Mouse (Mus musculus) Patski (cell line): ENCODE measurements around the gene Agbl3. TPM values are rescaled to one million over a fixed set of nuclear protein-coding genes. Genes with fewer than 3 reads are reported as not detected.

ENCODE experiments used
- ATAC-seq: fragments of 100-300 bp; one replicate; pipeline ENCODE4 v1.8.0; 2021
- CTCF ChIA-PET: fragments of 350-600 bp; sonication (Branson Sonifier 250); formaldehyde crosslinking; loops from one replicate; lab custom pipeline; 2022; ENCODE audit warnings: inconsistent platforms; lab: Charles Lee
- POLR2A ChIA-PET: fragments of 350-600 bp; sonication (Branson Sonifier 250); formaldehyde crosslinking; loops from one replicate; lab custom pipeline; 2022; ENCODE audit warnings: antibody characterized with exemption, inconsistent platforms; lab: Charles Lee
- DNase-seq: peaks from one replicate; pipeline ENCODE4 v3.0.0-alpha.2; 2011; ENCODE audit warnings: low read depth, low spot score
- H3K27me3 ChIP-seq: fragments of 371-371 bp; one replicate; pipeline ENCODE4 v1.5.1; 2021
- CTCF ChIP-seq: fragments of 100-300 bp; IDR thresholded peaks from one replicate; pipeline ENCODE4 v1.5.1; 2021
- in situ Hi-C: fragments of 300-500 bp; cut with MboI; formaldehyde crosslinking; loops from 3 replicates; pipeline ENCODE4 v1.11.1; 2018; ENCODE audit warnings: low pct_unique_long_range_greater_than_20kb, mixed read lengths
- polyA plus RNA-seq: library from polyadenylated mRNA; unstranded; gene quantifications from one replicate; pipeline ENCODE4 v1.2.3, GENCODE M21; 2021

Agbl3 gene
- polyA plus RNA-seq, 1 experiment from 2014 or later: 8.5 TPM

DNA sequence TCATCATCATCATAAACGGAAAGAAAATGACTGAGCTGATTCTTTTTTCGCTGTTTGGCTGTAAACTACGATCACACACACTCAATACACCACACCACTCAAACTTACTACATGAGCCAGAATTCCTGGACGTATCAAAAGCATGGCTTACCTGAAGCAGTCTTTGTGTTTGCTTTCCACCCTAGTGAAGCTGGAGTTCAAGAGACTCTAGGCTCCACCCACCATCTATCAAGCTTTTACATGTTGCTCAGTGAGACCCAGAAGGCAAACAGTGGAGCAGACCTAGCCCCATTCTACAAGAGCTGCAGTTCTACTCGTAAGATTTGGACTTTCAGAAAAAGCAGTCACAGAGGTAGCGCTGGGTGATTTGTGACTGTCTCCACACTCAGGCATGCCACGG, 122.3 kb downstream of the Agbl3 start:
- no peak for TF ChIP-seq CTCF
- no peaks in the 10 kb centered on the region for H3K27me3 ChIP-seq
- in situ Hi-C loops: no loop called here
- ChIA-PET CTCF (interaction anchor here (1.0 to 1.1 kb wide), 3 partner anchors 22 to 38 kb away, joined by 3 read pairs; no protein-coding TSS in a partner anchor), POLR2A (no interaction called here)
- ATAC-seq (no peak), DNase-seq (no peak)

- no peaks in the 10 kb centered on the region for H3K27me3 ChIP-seq
- ChIA-PET CTCF (interaction anchor here (1.1 kb wide), 2 partner anchors 23 to 34 kb away, joined by 3 read pairs; no protein-coding TSS in a partner anchor), POLR2A (no interaction called here)
- in situ Hi-C loops: no loop called here
- DNase-seq (no peak), ATAC-seq (no peak)
- TF ChIP-seq CTCF: no peak
Measured at GRCm38 (mm10) chr6:34903441-34903840, 123.2 kb downstream of the Agbl3 start.

DNA sequence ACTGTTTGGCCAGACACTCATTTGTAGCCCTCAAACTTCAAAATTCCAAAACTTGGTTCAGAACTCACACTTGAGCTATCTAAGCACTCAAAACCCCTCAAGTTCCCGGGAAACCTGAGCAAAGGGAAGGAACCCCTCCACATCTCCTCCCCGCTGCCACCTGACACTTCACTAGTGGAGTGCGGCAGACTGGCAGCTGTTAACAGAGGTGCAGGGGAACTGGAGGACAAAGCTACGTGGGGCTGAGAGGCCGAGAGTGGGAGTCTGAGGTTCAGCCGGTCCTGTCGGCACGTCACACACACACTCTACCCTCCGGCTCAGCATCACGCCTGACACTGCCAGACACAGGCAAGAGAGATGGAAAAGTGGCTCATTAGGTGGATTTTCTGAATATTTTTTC, 123.6 kb downstream of the Agbl3 start:
- H3K27me3 ChIP-seq: no peaks in the 10 kb centered on the region
- ATAC-seq: no peak
- DNase-seq: no peak
- ChIA-PET CTCF (interaction anchor here (1.1 kb wide), 1 partner anchor 9 kb away, joined by 3 read pairs; no protein-coding TSS in a partner anchor), POLR2A (no interaction called here)
- in situ Hi-C loops: no loop called here
- TF ChIP-seq CTCF: no peak

- ATAC-seq: no peak
- no peak for DNase-seq
- POLR2A ChIA-PET: no interaction called here
- H3K27me3 ChIP-seq: no peaks in the 10 kb centered on the region
- in situ Hi-C loops: no loop called here
- TF ChIP-seq CTCF: no peak
- CTCF ChIA-PET: interaction anchor here (1.1 to 2.1 kb wide), 2 partner anchors 9 to 136 kb away, joined by 3 to 4 read pairs; no protein-coding TSS in a partner anchor
Measured at GRCm38 (mm10) chr6:34904361-34904760, 124.1 kb downstream of the Agbl3 start.

DNA sequence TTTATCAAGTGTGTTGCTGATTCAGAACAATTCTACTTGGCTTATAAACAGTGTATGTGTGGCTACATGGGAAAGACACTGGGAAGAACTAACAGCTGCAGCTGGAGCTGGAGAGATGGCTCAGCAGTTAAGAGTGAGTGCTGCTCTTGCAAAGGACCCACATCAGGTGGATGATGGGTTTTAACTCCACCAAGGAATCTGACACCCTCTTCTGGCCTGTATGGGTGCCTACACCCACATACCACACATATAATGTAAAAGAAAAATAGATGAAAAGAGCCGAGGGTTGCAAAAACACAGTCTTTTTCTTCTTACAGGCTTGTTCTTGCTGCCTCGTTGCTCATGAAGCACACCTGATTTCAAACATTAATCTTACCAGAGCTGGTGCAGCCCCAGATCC, 125.9 kb downstream of the Agbl3 start:
- no peak for TF ChIP-seq CTCF
- in situ Hi-C loops: no loop called here
- DNase-seq (no peak), ATAC-seq (no peak)
- POLR2A ChIA-PET: no interaction called here
- H3K27me3 ChIP-seq: no peaks in the 10 kb centered on the region
- CTCF ChIA-PET: interaction anchor here (0.8 to 2.1 kb wide), 4 partner anchors 14 to 138 kb away, joined by 3 to 4 read pairs (median 3); partner anchors contain the start of gene Stra8

- TF ChIP-seq CTCF: no peak
- DNase-seq: no peak
- no peaks in the 10 kb centered on the region for H3K27me3 ChIP-seq
- ChIA-PET CTCF (interaction anchor here (1.2 to 1.6 kb wide), 2 partner anchors 16 to 27 kb away, joined by 3 to 4 read pairs; no protein-coding TSS in a partner anchor), POLR2A (no interaction called here)
- no peak for ATAC-seq
- in situ Hi-C loops: no loop called here
Measured at GRCm38 (mm10) chr6:34906661-34907060, 126.4 kb downstream of the Agbl3 start.

GRCm38 (mm10) chr6:34907121-34907614, 126.9 kb downstream of the Agbl3 start:
- H3K27me3 ChIP-seq: no peaks in the 10 kb centered on the region
- in situ Hi-C loops: no loop called here
- ChIA-PET CTCF (interaction anchor here (1.2 kb wide), 1 partner anchor 15 kb away, joined by 4 read pairs; no protein-coding TSS in a partner anchor), POLR2A (interaction anchor here (1.0 kb wide), 1 partner anchor 53 kb away, joined by 3 read pairs; no protein-coding TSS in a partner anchor)
- no peak for DNase-seq
- ATAC-seq: no peak
- TF ChIP-seq CTCF: no peak

DNA sequence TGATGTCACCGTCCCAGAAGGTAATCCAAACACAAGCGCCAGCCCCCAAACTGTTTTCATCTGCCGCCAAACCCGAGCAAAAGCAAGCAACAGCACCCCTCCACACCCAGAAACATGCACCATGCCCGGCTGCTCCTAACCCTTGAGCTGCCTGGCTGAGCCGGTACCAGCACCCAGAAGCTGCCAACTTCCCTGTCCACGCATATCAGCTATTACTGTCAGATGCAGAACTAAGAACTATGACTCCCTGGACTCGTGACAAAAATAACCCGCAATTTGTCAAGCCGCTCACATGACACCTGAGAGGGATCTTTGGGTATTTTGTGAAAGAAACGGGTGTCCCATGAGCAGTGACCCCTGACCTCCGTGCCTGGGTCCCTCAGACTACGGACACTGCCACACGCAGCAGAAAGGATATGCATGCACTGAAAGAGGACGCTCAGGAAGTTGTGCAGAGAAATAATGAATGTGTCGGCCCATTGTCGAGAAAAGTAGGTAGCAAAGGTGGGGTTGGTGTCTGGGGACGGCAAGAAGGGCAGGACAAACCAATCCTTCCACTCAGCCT, 127.5 kb downstream of the Agbl3 start:
- TF ChIP-seq CTCF: no peak
- ChIA-PET CTCF (interaction anchor here (1.2 to 1.8 kb wide), 2 partner anchors 14 to 30 kb away, joined by 4 to 5 read pairs; partner anchors contain the start of gene Cyren), POLR2A (interaction anchor here (1.0 kb wide), 1 partner anchor 53 kb away, joined by 3 read pairs; no protein-coding TSS in a partner anchor)
- in situ Hi-C loops: no loop called here
- no peak for ATAC-seq
- DNase-seq: no peak
- no peaks in the 10 kb centered on the region for H3K27me3 ChIP-seq

Other genes with a start within 250 kb of the Agbl3 start
- gene Cald1, start 181.9 kb upstream of the Agbl3 start, polyA plus RNA-seq: 800 TPM
- 16.9 TPM for gene Tmem140, start 82.7 kb downstream of the Agbl3 start, polyA plus RNA-seq
- 9.2 TPM for gene Cyren, start 97.6 kb downstream of the Agbl3 start, polyA plus RNA-seq
- gene Wdr91, start 130.4 kb downstream of the Agbl3 start, polyA plus RNA-seq: 15.5 TPM
- not detected for gene Stra8, start 139.7 kb downstream of the Agbl3 start, polyA plus RNA-seq
- gene Slc23a4, start 208.0 kb downstream of the Agbl3 start, polyA plus RNA-seq: 0.10 TPM